Mouse (Mus musculus) hindlimb bud, embryonic 11.5 days (tissue): Measurements from ENCODE around the gene 4931409K22Rik.
A peak's percentile ranks its signal among the peaks of the same experiment; 100 is the strongest.

Experiments used
- DNase-seq: peaks from one replicate; pipeline ENCODE4 v3.0.0-alpha.2; 2012; ENCODE audit warnings: low read depth, low spot score; ENCODE audit errors: extremely low spot score

Gene 4931409K22Rik

DNA sequence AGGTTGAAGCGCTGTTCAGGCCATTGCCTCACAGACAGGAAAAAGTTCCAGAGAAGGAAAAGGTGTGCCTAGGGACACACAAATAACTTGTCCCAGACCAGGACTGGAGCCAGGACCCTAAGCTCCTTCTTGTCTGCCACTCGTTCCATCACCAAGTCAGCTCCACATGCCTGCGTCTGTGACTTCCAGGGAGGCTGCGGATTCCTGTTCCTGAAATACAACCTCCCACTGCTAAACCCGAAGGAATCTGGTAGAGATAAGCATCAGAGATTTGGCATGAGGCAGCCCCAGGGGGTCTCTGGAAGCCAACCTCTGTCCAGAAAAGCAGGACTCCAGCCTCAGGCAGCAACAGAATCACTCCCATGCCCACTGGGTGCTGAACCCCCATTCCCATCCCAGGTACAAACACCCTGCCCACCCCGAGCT is 15.5 kb downstream of the 4931409K22Rik start:
- no peak for DNase-seq

DNA sequence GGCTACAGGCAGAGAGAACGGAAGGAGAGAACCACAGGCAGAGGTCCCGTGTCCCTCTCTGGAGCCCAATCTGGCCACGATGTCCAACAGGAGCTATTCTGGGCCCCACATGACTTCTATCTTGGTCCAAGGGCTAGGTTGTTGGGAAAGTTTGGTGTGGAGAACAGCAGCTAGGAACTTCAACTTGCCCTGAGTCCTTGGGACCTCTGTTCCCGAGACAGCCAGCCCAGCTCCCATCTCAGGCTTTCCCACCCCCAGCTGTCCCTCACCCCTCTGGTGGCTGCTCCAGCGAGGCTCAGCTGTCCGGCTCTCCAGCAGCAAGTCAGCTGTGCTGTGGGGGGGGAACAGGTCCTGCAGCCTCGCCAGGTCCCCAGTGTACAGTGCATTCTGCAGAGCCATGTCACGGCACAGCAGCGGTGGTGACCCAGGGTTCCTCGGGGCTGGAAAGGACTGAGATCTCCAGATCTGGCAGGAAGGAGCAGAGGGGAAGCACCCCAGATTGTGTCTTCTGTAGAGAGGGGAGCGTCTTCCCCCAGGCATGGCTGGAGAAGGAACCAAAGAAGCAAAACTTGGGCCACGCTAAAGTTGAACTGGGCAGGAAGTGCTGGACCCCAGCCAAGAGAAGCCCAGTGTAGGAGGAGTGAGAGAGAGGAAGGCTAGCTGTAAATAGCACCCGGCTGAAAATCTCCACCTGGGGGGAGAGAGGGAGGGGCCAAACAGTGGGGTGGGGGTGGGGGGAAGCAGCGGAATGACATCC is 16.0 kb downstream of the 4931409K22Rik start, which contains the start of gene Asb10:
Asb10 (minus strand) TSS at position 592 of the 757 bp plus-strand sequence.
- DNase-seq = no peak

DNA sequence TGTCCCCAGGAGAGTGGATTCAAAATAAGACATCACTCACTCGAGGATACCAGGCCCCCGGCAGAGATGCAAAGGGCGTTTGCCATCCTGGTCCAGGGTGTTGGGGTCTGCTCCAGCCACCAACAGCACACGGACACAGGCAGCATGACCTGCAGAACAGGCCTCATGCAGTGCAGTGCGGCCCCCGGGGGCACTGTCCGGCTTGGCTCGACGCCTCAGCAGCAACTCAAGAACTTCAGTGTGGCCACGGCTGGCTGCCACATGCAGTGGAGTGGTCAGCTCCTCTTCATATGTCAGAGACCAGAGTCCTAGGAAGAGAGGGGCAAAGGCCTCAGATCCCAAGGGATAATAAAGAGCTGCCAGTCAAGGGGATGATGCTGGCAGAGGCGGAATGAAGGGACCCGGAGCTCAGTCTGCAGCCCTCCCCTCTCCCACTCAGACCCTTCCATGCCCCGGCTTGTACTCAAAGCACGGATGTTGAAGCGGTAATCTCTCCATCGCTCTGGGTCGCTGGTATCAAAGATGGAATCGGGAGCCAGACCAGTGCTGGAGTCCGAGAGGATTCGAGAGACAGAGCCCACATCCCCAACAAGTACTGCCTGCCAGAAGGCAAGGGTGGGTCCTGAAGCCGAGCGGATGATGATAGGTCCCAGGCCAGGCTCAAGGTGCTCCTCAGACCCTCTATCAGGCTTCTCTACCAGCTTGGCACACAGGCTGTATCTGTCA is 16.9 kb downstream of the 4931409K22Rik start:
- DNase-seq = no peak

DNA sequence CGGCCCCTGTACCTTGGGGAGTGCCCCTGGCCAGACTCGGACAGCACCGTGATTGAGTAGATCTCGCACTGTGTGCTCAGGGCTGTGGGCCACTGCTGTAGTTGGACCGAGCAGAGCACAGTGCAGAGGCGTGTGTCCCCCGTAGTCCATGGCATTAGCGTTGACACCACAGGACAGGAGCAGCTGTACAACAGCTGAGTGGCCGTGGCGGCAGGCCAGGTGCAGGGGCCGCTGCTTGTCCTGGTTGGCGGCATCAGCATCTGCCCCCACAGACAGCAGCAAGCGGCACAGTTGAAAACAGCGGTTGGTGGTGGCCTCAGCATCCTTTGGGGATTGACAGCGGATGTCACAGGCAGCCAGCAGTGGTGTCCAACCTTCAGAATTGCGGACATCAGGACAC is 19.0 kb downstream of the 4931409K22Rik start:
- no peak for DNase-seq

DNA sequence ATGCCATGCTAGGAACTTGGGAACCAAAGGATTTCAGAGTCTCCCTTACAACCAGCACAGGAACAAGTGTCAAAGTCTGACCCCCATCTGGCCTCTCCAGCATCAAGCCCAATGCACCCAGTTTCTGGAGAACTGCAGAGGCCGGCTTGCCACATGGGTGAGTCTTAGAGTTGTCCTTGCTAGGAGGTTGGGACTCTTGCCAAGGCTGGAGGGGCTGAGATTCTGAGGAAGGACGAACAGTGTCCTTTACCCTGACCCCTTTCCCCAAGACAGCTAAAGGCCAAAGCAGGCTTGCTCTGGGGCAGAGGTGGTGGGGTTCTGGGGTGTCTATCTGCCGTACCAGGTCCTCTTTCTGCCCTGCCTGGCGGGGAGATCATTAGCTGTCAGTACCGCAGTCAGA is 20.1 kb downstream of the 4931409K22Rik start:
- DNase-seq = no peak

DNA sequence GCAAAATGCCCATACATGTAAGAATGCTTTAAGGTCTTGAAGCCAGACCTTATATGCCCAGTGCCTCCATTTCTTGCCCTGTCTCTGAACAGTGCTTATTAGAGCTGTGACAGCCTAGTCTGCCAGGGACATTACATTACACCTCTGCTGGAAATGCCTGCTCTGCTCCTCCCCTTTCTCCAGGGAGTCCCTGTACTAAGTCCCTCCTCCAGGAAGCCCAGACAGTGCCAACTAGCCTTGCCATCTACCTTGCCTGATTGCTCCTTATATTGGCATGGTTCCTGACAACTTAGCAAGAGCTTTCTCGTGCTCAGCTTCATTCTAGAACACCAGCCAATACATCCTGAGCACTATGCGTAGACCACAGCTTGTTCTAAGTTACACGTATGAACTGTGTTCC is 20.9 kb downstream of the 4931409K22Rik start:
- no peak for DNase-seq

DNA sequence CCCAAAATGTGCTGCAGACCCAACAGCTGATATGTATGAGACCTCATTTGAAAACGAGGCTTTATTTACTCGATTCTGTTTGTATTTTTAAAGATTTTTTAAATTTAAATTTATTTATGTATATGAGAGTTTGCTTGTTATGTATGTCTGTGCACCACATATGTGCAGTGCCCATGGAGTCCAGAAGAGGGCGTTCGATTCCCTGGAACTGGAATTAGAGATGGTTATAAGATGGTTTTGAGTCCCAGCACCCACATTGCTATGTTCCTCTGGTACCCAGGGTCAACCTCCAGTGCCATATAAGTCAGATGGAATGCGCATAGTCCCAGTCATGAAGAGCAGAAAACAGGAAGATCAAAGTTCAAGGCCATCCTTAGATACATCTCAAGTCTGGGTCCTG is 22.3 kb downstream of the 4931409K22Rik start:
- DNase-seq = no peak

DNA sequence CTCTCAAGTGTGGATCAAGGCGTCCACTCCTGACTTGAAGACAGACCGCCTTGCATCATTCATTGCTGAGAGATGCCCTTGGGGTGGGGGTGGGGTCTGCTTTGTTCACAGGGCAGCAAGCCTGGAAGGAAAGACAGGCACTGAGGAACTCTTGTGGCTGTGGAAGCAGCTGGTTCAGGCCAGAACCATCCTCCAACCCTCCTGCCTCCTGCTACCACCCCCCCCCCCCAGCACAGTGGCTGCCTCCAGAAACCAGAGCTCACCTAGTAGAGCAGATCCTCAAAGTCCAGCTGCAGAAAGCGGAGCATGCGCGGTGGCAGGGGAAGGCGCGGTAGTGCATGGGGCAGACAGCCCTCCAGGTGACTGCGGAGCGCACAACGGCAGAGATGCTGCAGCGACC is 23.2 kb downstream of the 4931409K22Rik start:
- no peak for DNase-seq

DNA sequence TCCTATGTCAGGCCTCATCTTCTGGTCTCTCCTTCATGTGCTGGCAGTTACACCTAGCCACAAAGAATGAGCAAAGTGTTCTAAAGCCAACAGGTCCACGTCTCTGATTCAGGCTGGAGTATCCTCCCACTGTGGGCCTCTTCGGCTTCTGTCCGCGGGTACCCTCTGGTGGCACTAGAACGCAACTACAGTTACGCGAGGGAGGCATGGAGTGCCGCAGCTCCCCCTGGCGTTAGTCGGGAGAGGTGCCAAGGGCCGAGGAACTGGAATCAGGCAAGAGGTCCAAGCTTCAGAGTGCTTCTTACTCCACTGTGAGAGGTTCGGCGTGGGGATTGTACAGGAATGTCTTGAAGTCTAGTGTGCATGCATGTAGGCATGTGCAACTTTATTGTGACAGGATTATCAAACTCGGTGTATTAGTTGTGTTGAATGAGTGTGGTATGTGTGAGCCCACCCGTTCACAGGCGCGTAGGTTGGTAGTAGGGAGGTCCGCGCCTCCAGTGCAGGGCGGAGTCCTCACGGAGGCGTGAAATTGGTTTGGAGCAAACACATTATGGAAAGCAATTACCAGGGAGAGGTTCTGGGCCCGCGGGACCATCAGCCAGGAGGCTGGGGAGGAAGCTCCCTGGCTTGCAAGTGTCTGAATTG is 26.4 kb downstream of the 4931409K22Rik start:
- peak; percentile 67 for DNase-seq

DNA sequence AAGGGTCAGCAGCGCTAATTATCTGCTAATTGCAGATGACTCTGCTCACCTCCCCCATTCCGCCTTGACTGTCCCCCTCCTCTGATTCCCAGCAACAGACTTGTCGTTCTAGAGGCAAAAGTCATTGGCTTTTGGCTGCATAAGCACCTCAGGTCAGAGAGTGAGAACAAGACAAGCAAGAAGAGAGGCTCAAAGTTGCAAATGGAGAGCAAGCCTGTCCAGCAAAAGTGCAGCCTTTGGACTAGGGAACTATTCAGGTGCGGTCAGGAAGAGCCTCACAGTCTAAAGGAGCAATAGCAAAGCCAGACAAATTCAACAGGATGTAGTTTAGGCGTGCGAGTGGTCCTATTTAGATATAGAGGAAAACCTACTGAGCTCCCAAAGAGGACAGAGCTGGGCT is 28.8 kb downstream of the 4931409K22Rik start:
- no peak for DNase-seq

DNA sequence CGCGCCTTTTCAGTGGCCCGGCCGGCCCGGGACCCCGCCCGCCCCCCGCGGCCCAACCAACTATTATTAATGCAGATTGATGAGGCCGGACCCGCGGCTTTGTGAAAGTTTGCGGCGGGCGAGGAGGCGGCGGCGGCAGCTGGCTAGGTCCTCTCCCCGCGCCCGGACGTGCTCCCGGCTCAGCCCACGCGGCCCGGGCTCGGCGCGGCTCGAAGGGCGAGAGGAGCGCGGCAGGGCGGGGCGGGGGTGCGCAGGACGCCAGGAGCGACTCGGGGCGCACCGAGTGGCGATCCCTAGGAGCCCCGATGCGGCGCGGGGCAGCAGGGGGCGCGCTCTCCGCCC is 29.7 kb downstream of the 4931409K22Rik start, which contains the start of gene Gbx1:
Gbx1 (minus strand) TSS at position 314 of the 342 bp plus-strand sequence.
- no peak for DNase-seq

DNA sequence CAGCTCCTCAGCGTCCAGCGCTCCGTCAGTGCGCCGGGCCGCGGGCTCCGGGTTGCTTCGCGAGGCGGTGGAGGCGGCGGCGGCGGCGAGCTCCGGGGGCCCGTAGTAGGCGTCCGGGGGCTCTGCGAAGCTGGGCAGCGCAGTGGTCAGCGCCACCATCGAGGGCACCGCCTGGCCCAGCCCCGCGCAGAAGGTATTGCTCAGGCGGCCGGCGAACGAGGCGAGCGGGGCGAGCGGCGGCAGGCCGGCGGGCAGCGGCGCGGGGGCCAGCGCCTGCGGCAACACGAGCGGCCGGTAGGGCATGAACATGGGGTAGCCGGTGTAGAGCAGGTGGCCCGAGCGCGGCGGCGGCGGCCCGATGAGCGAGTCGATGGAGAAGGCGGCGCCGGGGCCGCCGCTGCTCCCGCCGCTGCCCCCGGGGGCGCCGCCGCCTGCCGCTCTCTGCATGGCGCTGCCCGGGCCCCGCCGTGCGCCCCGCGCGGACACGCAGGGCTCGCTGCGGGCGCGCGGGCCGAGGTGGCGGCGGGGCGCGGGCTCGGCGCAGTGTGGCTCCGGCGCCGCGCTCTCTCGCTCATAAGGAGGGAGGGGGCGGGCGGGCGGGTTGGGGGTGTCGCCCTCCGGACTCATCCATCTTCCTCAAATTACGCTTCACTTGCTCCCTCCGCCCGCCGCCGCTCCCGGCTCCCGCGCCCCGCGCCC is 30.3 kb downstream of the 4931409K22Rik start:
- DNase-seq = no peak

DNA sequence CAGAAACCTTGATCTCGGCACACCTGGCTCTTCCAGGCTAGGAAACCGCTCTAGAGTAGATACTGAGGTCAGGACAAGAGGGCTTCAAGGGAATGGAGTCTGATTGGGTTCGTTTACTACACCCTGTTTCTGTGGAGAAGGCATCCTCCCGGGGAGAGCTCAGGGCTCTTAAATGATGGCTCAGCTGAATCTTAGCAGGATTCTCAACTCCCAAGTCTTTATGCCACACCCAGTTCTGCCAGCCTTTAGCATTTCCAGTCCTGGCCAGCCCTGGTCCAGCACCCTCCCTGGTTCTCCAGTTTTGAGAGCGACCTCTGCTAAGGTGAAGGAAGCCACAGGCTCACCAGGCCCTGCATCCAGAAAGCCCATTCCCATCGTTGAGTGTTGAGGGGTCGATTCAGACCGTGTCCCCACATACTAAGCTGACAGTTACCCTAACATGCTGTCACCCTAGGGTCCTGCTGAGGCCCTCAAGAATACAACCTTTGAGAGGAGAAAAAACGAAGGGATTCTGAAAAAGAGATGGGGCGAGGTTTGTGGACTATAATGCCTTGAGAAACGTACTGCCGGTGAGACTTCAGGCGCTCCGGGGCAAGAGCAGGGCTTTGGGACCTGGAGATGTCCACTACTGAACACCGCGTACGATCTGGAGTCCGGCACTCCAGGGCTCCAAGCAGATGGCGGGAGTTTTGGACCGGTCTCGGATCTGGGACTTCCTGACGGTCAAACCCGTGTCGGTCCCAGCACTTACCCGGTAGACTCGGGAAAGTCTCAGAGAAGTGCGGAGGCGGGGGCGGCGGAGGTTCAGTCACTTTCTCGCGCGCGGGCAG is 31.0 kb downstream of the 4931409K22Rik start:
- DNase-seq = no peak

DNA sequence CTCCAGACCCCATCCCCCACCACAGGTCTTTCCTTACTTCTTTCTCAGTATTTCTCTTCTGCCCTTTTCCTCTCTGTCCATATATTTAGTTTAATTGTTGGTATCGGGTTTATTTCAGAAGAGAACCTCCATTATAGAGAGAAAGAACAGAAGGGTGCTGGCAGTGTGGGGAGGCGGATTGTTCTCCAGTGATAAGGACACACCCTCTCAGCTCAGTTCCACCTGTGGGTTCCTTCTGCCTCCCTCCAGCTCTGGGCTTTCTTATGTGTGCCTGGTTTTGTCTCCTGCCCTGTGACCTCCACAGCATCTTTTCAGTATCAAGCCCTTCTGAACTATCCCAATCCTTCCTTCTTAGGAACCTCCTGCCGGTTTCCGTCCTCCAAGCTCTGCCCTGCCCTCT is 32.1 kb downstream of the 4931409K22Rik start:
- no peak for DNase-seq

DNA sequence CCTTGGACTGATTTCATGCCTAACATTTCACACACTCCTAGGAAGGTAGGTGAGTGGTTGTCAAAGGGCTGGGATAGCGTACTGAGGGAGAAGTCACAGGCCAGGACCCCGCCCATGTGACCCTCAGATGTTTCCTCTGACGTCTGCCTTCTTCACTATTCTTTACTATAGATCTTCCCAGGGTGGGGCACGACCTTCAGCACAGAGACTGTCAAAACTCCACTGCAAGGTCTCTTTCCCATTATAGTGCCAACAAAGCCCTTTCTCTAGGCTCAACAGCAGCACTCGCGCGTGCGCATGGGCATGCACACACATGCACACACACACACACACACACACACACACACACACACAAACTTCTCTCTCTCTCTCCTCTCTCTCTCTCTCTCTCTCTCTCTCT is 32.8 kb downstream of the 4931409K22Rik start:
- DNase-seq = no peak

DNA sequence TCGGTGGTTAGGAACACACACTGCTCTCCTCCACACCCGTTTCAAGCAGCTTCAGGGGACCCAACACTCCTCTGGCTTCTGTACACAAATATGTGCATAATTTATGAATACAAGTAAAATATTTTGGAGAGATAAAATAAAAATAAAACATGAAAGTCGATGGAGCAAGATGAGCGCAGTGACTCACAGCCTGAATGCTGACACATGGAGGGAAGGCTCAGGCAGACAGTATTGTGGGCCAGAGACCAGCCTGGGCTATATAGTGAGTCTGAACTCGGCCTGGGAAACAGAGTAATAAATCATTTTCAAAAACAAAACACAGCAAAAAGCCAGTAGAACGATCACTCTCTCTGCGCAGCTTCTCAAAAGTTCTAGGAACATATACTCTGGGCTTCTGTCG is 35.2 kb downstream of the 4931409K22Rik start:
- DNase-seq = no peak

DNA sequence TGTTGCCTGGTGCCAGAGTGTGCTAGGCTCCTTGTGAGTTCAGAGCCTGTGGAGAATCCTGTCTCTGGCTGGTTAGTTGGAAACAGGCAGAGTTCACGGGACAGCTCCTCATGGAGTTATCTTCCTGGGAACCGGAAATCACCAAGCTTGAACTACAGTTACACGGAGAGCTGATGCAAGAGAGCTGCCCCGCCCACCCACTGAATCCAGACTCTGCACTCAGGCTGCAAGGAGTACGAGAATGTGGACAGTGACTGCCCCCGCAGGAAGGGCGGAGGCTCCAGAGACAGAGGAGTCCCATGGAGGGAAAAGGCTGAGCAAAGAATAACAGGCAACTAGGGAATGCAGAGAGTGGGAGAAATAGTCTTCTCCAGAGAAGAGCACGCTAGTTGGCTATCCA is 44.3 kb downstream of the 4931409K22Rik start:
- DNase-seq = no peak

DNA sequence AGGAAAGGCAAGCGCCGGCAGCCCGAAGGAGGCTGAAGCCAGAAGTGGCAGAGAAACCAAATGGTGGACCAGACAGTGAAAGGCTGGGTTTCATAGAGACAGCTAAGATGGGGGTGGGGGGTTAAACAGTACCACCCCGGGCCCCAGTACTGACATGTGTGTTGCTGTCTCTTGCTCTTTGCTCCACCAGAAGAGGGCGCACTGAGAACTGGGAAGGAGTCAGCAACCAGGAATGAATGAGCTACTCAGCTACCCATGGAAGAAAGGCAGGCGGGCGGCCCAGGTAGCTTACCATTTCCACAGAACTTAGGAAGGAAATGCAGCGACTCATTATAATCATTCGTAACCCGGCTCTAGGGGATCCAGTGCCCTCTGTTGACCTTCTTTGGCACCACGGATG is 46.0 kb downstream of the 4931409K22Rik start:
- no peak for DNase-seq

DNA sequence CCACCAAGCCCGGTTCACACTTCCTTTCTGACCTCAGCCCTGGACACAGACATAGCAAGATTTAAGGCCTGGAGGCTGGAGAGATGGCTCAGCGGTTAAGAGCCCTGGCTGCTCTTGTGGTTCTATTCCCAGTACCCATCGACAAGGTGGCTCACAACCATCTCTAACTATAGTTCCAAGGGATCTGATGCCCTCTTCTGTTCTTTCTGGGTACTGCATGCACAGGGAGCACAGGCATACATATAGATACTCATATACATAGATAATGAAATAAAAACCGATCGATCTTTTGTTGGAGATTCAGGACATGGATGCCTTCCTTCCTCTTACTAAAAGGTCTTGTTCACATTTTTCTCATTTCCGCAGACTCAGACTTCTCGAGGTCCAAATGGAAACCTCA is 48.2 kb downstream of the 4931409K22Rik start:
- no peak for DNase-seq

DNA sequence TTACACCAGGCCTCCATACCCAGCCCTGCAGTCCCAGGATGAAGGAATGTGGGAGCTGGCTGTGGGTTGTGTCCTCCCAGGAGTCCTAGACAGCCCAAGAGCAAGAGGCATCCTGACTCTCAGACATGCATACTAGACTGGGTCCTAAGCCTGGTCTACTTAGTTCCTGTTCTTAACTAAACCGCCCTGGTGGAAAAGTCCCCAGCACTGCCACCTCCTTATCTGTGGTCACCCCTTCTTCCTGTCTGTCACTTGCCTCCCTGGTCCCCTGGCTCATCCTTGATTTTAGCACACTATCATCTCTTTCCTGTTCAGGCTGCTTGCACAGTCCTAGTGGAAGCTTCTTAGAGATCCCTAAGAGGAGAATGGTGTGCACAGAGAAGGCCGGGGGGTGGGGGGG is 51.1 kb downstream of the 4931409K22Rik start:
- no peak for DNase-seq
